Mouse (Mus musculus) cerebellum, adult 2 months (tissue): ENCODE measurements around the gene Ermap. TPM values are rescaled to one million over a fixed set of nuclear protein-coding genes. Genes with fewer than 3 reads are reported as not detected.

Experiments
- DNase-seq, 2 experiments: peaks; one replicate each; pipeline ENCODE4 v3.0.0; 2021
- H3K27ac ChIP-seq: fragments of 200-500 bp; 2 replicates; pipeline ENCODE4 v1.5.1; 2012; ENCODE audit warnings: low read length, control low read depth, inconsistent platforms; ENCODE audit not compliant: insufficient read depth
- H3K27me3 ChIP-seq: fragments of 200-500 bp; 2 replicates; pipeline ENCODE4 v1.6.1; 2012; ENCODE audit warnings: inconsistent platforms, mild to moderate bottlenecking, low read length, moderate library complexity; ENCODE audit not compliant: control insufficient read depth, insufficient read depth
- H3K4me1 ChIP-seq: fragments of 200-500 bp; 2 replicates; pipeline ENCODE4 v1.6.1; 2011; ENCODE audit warnings: low read length; ENCODE audit not compliant: control insufficient read depth, insufficient read depth
- H3K4me3 ChIP-seq: fragments of 200-500 bp; replicated peaks from 2 replicates; pipeline ENCODE3; 2011; ENCODE audit warnings: mild to moderate bottlenecking, low read depth, low read length, control low read depth; ENCODE audit not compliant: insufficient read depth
- CTCF ChIP-seq: fragments of 200-500 bp; IDR thresholded peaks from 2 replicates; pipeline ENCODE4 v1.5.1; 2011; ENCODE audit warnings: low read depth, mild to moderate bottlenecking, control low read depth, low read length, moderate library complexity, borderline replicate concordance; ENCODE audit not compliant: insufficient read depth
- POLR2A ChIP-seq: fragments of 200-500 bp; IDR thresholded peaks from 2 replicates; pipeline ENCODE4 v1.6.1; 2011; ENCODE audit warnings: low read length, control low read depth, borderline replicate concordance; ENCODE audit not compliant: insufficient read depth
- WGBS: fragments of 180-500 bp; shearing (Covaris S2); methylation state at CpG from one replicate; pipeline ENCODE4 v1.1.7; 2018; 5-methylcytosine and 5-hydroxymethylcytosine counted together
- polyA plus RNA-seq: library from polyadenylated mRNA; depleted of rRNA; stranded (reverse); fragments of >200 nt; gene quantifications from 2 replicates; pipeline ENCODE4 v1.2.3, GENCODE M21; 2012; rRNA removed

The Ermap gene
- 0.22 and 0.28 TPM in 2 replicates for polyA plus RNA-seq

DNA sequence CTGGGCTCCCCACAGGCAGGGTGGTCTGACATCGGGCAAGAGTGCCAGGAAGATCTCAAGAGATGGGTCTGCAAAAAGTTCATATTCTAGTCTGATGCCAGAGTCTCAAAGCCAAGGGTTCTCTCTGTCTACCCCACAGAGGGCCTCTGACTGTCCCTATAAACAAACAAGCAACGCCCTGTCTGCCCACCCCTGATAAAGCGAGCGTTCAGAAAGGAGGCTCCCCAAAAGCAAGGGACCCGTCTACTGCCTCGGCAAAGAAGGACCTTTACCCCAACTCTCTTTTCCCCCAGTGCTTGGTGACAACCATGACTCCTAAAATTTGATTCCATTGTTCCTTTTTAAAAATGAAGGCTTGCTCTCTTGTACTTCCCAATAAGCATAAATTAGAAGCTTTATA, at the start of gene Ermap:
Gene Ermap (minus strand): TSS at position 148 of the 400 bp plus-strand sequence.
- H3K27me3 ChIP-seq: no peaks in the 10 kb centered on the region
- 39% methylated on average over 6 of the region's 6 CpGs for WGBS
- H3K27ac ChIP-seq: no peak within 1 kb of the TSS
- H3K4me1 ChIP-seq: no peaks in the 10 kb centered on the region
- TF ChIP-seq CTCF (no peak), POLR2A (no peak)
- no peak for DNase-seq
- no peak within 1 kb of the TSS for H3K4me3 ChIP-seq

DNA sequence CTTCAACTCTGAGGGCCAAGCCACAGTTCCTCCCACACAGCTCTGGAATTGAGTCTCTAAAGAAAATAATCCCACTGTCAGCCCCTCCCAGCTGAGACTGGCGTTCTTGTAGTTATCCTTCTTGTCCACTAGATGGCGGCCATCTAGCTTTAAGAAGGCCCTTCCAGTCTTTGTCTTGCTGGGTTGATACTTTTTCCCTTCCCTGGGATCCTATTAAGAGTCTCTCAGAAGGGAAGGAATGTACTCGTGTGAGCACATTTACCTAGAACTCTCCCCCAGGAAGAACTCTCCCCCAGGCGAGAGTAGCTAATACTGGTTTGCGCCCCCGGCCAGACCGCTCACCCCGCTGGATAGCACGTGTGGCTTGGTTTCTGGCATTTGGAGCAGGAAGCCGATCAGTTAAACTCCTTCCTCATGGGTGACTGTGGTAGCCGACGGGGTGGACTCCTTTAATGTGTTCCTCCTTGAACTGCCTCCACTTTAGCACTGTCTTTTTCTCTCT, 49.4 kb upstream of the Ermap start:
- no peaks in the 10 kb centered on the region for H3K4me1 ChIP-seq
- H3K27me3 ChIP-seq: no peaks in the 10 kb centered on the region
- peak in 1 of 2 experiments; percentile 39 for DNase-seq
- peak; percentile 71; the same call in 1 of the 2 replicates for TF ChIP-seq CTCF
- TF ChIP-seq POLR2A: no peak
- H3K27ac ChIP-seq: no peak overlapping the region
- WGBS: 33% methylated on average over 12 of the region's 12 CpGs
- H3K4me3 ChIP-seq: no peak overlapping the region

GRCm38 (mm10) chr4:119238661-119239060, 48.9 kb upstream of the Ermap start:
- H3K27ac ChIP-seq: no peak overlapping the region
- WGBS: 62% methylated on average over 3 of the region's 3 CpGs
- H3K4me3 ChIP-seq: no peak overlapping the region
- no peaks in the 10 kb centered on the region for H3K27me3 ChIP-seq
- DNase-seq: no peak
- no peaks in the 10 kb centered on the region for H3K4me1 ChIP-seq
- TF ChIP-seq POLR2A: no peak

- no peaks in the 10 kb centered on the region for H3K27me3 ChIP-seq
- no peak for DNase-seq
- H3K27ac ChIP-seq: no peak overlapping the region
- 95% methylated on average over 3 of the region's 3 CpGs for WGBS
- H3K4me1 ChIP-seq: no peaks in the 10 kb centered on the region
- TF ChIP-seq CTCF (no peak), POLR2A (no peak)
- no peak overlapping the region for H3K4me3 ChIP-seq
Measured at GRCm38 (mm10) chr4:119234348-119234747, 44.5 kb upstream of the Ermap start.

- under 1% methylated on average over 36 of the region's 36 CpGs for WGBS
- no peaks in the 10 kb centered on the region for H3K27me3 ChIP-seq
- H3K27ac ChIP-seq: peak overlapping the region; percentile 34
- DNase-seq: peak in 1 of 2 experiments; percentile 34
- TF ChIP-seq POLR2A: no peak
- 0 out of 2 replicates have a peak, but pooled peaks have one; percentile 7 for TF ChIP-seq CTCF
- peak overlapping the region; percentile 60 for H3K4me3 ChIP-seq
- no peaks in the 10 kb centered on the region for H3K4me1 ChIP-seq
Measured at GRCm38 (mm10) chr4:119233256-119233901, 43.6 kb upstream of the Ermap start.

DNA sequence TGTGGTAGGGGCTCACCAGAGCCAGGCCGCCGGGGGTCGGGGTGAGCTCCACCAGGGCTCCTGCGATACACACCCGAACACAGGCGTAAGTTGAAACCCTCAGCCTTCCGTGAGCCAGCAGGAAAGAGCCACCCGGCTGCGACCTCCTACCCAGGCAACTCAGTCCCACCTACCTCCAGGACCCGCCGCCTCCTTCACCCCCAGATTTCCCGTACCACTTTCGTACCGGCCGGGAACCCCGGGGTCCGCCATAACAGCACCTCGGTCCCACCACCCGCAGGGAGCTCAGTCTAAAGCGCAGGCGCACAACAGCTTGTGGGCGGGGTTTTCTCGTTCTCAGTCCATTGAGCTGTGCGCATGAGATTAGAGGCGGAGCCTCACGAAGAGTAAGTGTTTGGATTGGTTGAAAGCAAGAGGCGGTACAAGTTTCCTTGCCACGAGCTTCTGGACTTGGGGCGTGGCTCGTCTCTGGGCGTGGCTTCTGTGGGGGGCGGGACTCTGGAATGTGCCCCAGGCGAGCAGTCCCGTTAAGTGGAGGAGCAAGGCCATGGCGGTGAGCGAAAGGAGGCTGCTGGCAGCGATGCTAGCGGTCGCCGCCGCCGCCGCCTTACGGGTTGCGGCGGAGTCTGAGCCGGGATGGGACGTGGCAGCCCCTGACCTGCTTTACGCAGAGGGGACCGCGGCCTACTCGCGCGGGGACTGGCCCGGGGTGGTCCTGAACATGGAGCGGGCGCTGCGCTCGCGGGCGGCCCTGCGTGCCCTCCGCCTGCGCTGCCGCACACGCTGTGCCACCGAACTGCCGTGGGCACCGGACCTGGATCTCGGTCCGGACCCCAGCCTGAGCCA, 42.8 kb upstream of the Ermap start, which contains the start of the genes AU022252 and P3h1:
Gene AU022252 (minus strand): TSS at position 303 of the 846 bp plus-strand sequence.
Gene P3h1 (plus strand): TSS at position 506 of the 846 bp plus-strand sequence.
- Histone ChIP-seq H3K27me3 (no peaks in the 10 kb centered on the region), H3K27ac (peak within 1 kb of the TSS; percentile 34), H3K4me3 (peak within 1 kb of the TSS; percentile 84), H3K4me1 (no peaks in the 10 kb centered on the region)
- peak; percentile 84; the same call in 1 of the 2 replicates for TF ChIP-seq POLR2A
- no peak for TF ChIP-seq CTCF
- DNase-seq: peak; percentile 99
- under 1% methylated on average over 66 of the region's 71 CpGs for WGBS

GRCm38 (mm10) chr4:119226751-119227150, 36.9 kb upstream of the Ermap start:
- DNase-seq: no peak
- no peaks in the 10 kb centered on the region for H3K4me1 ChIP-seq
- no peak overlapping the region for H3K4me3 ChIP-seq
- 90% methylated on average over 11 of the region's 11 CpGs for WGBS
- TF ChIP-seq CTCF: no peak
- no peak for TF ChIP-seq POLR2A
- H3K27ac ChIP-seq: no peak overlapping the region
- H3K27me3 ChIP-seq: no peaks in the 10 kb centered on the region
